Mouse (Mus musculus): Measurements from ENCODE around the gene Cdsn.

GRCm38 (mm10) chr17:35594456-35594855, 42.5 kb downstream of the Cdsn start:
- no peak for TF ChIP-seq CTCF (IDR thresholded peaks at IDR 0.05; ENCODE audit: low read depth, low read length)
- no peak for TF ChIP-seq POLR2A (IDR thresholded peaks at IDR 0.05; ENCODE audit: extremely low read depth, insufficient read depth, low read length)

All from liver, adult 2 months (tissue).